Mouse (Mus musculus) testis, postnatal 14 days (tissue): ENCODE data around the gene Gm21953.
"Not testable (repeated sequence)": the region's sequence is repeated elsewhere in the genome, so short reads cannot be mapped to it uniquely, and the experiment has no call there.

ENCODE experiments used
- DNase-seq: peaks from one replicate; pipeline ENCODE4 v3.0.0; 2021; ENCODE audit warnings: low spot score

The Gm21953 gene

DNA sequence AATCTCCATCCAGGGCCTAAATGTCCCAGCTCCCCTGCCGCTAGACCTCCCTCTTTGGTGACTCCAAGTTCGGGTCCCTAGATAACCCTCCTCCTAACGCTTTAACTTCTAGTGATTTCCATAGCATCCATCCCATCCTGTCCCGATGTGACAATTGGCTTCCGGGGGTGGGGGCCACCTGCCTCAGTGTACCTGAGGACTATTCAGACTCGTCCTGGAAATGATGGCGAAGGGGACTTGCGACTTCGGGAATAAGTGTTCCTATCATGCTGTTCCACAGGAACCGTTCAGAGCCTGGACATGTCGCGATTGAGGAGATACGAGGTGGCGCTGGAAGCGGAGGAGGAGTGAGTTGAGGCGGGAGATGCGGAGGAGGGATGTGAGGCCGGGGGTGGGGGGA lies at the start of gene Gm21953:
Gene Gm21953 (plus strand): TSS at position 301 of the 400 bp plus-strand sequence.
- DNase-seq = not testable (repeated sequence)

- DNase-seq = not testable (repeated sequence)
Measured at GRCm38 (mm10) chr4:42255467-42255866, 38.6 kb upstream of the Gm21953 start, which contains the start of gene Ccl21b. Ccl21b (plus strand) TSS chr4:42255767.

GRCm38 (mm10) chr4:42318034-42318433 lies 24.0 kb downstream of the Gm21953 start, which contains the start of gene Fam205a3:
Fam205a3 (plus strand) TSS chr4:42318334.
- DNase-seq = not testable (repeated sequence)
